Mouse (Mus musculus) kidney, postnatal 0 days (tissue): Measurements from ENCODE around the gene Ttc28. TPM values are rescaled to one million over a fixed set of nuclear protein-coding genes. Genes with fewer than 3 reads are reported as not detected.

ENCODE experiments used
- ATAC-seq: fragments of 200-750 bp; cut with Nextera tagmentation; replicated peaks from 2 replicates; pipeline ENCODE4 v1.8.0; 2017; ENCODE audit warnings: low read depth, moderate number of reproducible peaks, moderate TSS enrichment, moderate library complexity; ENCODE audit not compliant: low FRiP score
- DNase-seq: peaks from one replicate; pipeline ENCODE4 v3.0.0-alpha.2; 2016; ENCODE audit warnings: low spot score
- H3K27ac ChIP-seq: fragments of 300-500 bp; sonication (generic); 2 replicates; pipeline ENCODE4 v1.5.1; 2014; ENCODE audit warnings: mild to moderate bottlenecking
- H3K27me3 ChIP-seq: fragments of 300-500 bp; sonication (generic); 2 replicates; pipeline ENCODE4 v1.6.1; 2014; ENCODE audit warnings: low read length, mixed read lengths; ENCODE audit not compliant: insufficient read depth
- H3K36me3 ChIP-seq: fragments of 300-500 bp; sonication (generic); 2 replicates; pipeline ENCODE4 v1.6.1; 2014; ENCODE audit warnings: low read length, mixed read lengths; ENCODE audit not compliant: insufficient read depth
- H3K4me1 ChIP-seq: fragments of 300-500 bp; sonication (generic); replicated peaks from 2 replicates; pipeline ENCODE4 v1.6.1; 2014; ENCODE audit warnings: antibody characterized with exemption, low read length, mixed read lengths; ENCODE audit not compliant: insufficient read depth
- H3K4me2 ChIP-seq: fragments of 300-500 bp; sonication (generic); 2 replicates; pipeline ENCODE4 v1.6.1; 2014; ENCODE audit warnings: mild to moderate bottlenecking, low read length, moderate library complexity, mixed read lengths
- H3K4me3 ChIP-seq: fragments of 300-500 bp; sonication (generic); replicated peaks from 2 replicates; pipeline ENCODE4 v1.5.1; 2014; ENCODE audit warnings: low read depth, low read length
- H3K9ac ChIP-seq: fragments of 300-500 bp; sonication (generic); 2 replicates; pipeline ENCODE4 v1.6.1; 2014; ENCODE audit warnings: low read depth, low read length
- H3K9me3 ChIP-seq: fragments of 300-500 bp; sonication (generic); replicated peaks from 2 replicates; pipeline ENCODE4 v1.6.1; 2016; ENCODE audit warnings: low read length, inconsistent platforms, mixed read lengths
- CTCF ChIP-seq: IDR thresholded peaks from 2 replicates; pipeline ENCODE4 v1.5.1; 2016; ENCODE audit warnings: antibody characterized with exemption, low read depth, mild to moderate bottlenecking, moderate library complexity
- WGBS: fragments of 180-500 bp; shearing (Covaris S2); extraction: QIAGEN DNeasy Blood & Tissue Kit; methylation state at CpG from one replicate; pipeline ENCODE4 v1.1.7; 2014; 5-methylcytosine and 5-hydroxymethylcytosine counted together
- polyA plus RNA-seq: library from polyadenylated mRNA; unstranded; fragments of >200 nt; fragmentation: Nextera tagmentation; extraction: Ambion mirVana; gene quantifications from 2 replicates; pipeline ENCODE4 v1.2.1, GENCODE M21; 2015

Ttc28 gene
- polyA plus RNA-seq, 1 experiment from 2014 or later, result 8.1 TPM

GRCm38 (mm10) chr5:111003220-111003619 is 123.6 kb downstream of the Ttc28 start:
- WGBS, result 90% methylated on average over 5 of the region's 5 CpGs
- Histone ChIP-seq H3K27me3 (no peaks in the 10 kb centered on the region), H3K9ac (no peak overlapping the region), H3K36me3 (no peaks in the 10 kb centered on the region), H3K4me3 (no peak overlapping the region), H3K9me3 (no peaks in the 10 kb centered on the region), H3K27ac (no peak overlapping the region), H3K4me1 (no peaks in the 10 kb centered on the region; the same call in none of the 2 replicates), H3K4me2 (no peak overlapping the region)
- DNase-seq, result no peak
- no peak for ATAC-seq
- TF ChIP-seq CTCF, result no peak

GRCm38 (mm10) chr5:111003750-111004149 is 124.1 kb downstream of the Ttc28 start:
- no peaks in the 10 kb centered on the region for H3K9me3 ChIP-seq
- H3K9ac ChIP-seq, result no peak overlapping the region
- H3K4me2 ChIP-seq, result no peak overlapping the region
- TF ChIP-seq CTCF, result no peak
- DNase-seq (no peak), ATAC-seq (no peak)
- 88% methylated on average over 9 of the region's 9 CpGs for WGBS
- H3K4me1 ChIP-seq, result no peaks in the 10 kb centered on the region; the same call in none of the 2 replicates
- no peak overlapping the region for H3K27ac ChIP-seq
- H3K36me3 ChIP-seq, result no peaks in the 10 kb centered on the region
- no peaks in the 10 kb centered on the region for H3K27me3 ChIP-seq
- H3K4me3 ChIP-seq, result no peak overlapping the region

- 48% methylated on average over 14 of the region's 14 CpGs for WGBS
- no peak overlapping the region for H3K9ac ChIP-seq
- no peak overlapping the region for H3K4me2 ChIP-seq
- DNase-seq, result no peak
- H3K27ac ChIP-seq, result no peak overlapping the region
- no peaks in the 10 kb centered on the region for H3K27me3 ChIP-seq
- H3K4me3 ChIP-seq, result no peak overlapping the region
- TF ChIP-seq CTCF, result no peak
- H3K36me3 ChIP-seq, result no peaks in the 10 kb centered on the region
- peaks cover 6% of the 10 kb centered on the region for H3K4me1 ChIP-seq
- no peak for ATAC-seq
- H3K9me3 ChIP-seq, result no peaks in the 10 kb centered on the region
Measured at GRCm38 (mm10) chr5:111006272-111007135, 126.9 kb downstream of the Ttc28 start.

- Histone ChIP-seq H3K9me3 (no peaks in the 10 kb centered on the region), H3K27me3 (no peaks in the 10 kb centered on the region), H3K27ac (no peak overlapping the region), H3K4me3 (no peak overlapping the region), H3K4me1 (peaks cover 7% of the 10 kb centered on the region), H3K36me3 (no peaks in the 10 kb centered on the region), H3K4me2 (no peak overlapping the region), H3K9ac (no peak overlapping the region)
- no peak for TF ChIP-seq CTCF
- ATAC-seq, result no peak
- 48% methylated on average over 7 of the region's 7 CpGs for WGBS
- DNase-seq, result no peak
Measured at GRCm38 (mm10) chr5:111007136-111007500, 127.5 kb downstream of the Ttc28 start.

GRCm38 (mm10) chr5:111007900-111008299 is 128.3 kb downstream of the Ttc28 start:
- Histone ChIP-seq H3K4me2 (no peak overlapping the region), H3K27ac (no peak overlapping the region), H3K27me3 (no peaks in the 10 kb centered on the region), H3K4me1 (peaks cover 7% of the 10 kb centered on the region), H3K36me3 (no peaks in the 10 kb centered on the region), H3K9ac (no peak overlapping the region), H3K9me3 (no peaks in the 10 kb centered on the region), H3K4me3 (no peak overlapping the region)
- WGBS, result 61% methylated on average over 8 of the region's 8 CpGs
- DNase-seq (no peak), ATAC-seq (no peak)
- TF ChIP-seq CTCF, result no peak

DNA sequence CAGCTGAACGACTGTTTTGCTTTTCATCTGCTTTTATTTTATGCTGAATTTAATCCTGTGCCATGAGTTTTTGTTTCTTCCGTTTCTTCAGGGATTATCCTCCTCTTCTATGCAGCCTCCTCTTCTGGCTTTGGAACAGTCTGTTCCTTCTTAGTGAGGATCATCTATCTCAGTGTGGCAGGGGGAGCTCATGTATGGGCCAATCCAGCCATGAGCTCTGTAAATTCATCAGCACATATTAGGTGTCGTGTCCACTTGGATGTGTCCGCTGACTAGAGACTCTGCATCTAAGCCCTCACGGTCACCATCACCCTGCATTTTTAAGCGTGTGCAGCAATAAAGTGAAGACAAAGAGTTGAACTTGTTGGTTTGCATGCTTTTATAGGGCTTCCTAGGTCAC is 128.8 kb downstream of the Ttc28 start:
- H3K4me1 ChIP-seq, result peaks cover 9% of the 10 kb centered on the region
- no peak overlapping the region for H3K9ac ChIP-seq
- DNase-seq, result no peak
- no peaks in the 10 kb centered on the region for H3K36me3 ChIP-seq
- no peak for TF ChIP-seq CTCF
- ATAC-seq, result no peak
- 74% methylated on average over 6 of the region's 6 CpGs for WGBS
- no peaks in the 10 kb centered on the region for H3K9me3 ChIP-seq
- no peak overlapping the region for H3K27ac ChIP-seq
- no peaks in the 10 kb centered on the region for H3K27me3 ChIP-seq
- H3K4me3 ChIP-seq, result no peak overlapping the region
- H3K4me2 ChIP-seq, result no peak overlapping the region
